ENCODE assay signal across 9 mouse cellular contexts in genomic region chr11:103247504-103248177, GRCm38 (mm10). TPM values are rescaled to one million over a fixed set of nuclear protein-coding genes. Genes with fewer than 3 reads are reported as not detected.
DNase-seq lines count a peak whose midpoint lies in the region; ATAC-seq and TF ChIP-seq lines count a peak whose summit lies in the region.
"Had no signal": no experiment of that assay in that cellular context is flagged by ENCODE, and none has a peak within 500 bp of the region (broad histone marks: within the 10 kb centered on the region; RNA-seq: fewer than 3 reads in every experiment).

No protein-coding gene starts in this region.

- DNase-seq in adrenal gland, postnatal 14 days = peak; percentile 78
- DNase-seq in heart, postnatal 25 days (ENCODE audit: low spot score) = peak; percentile 48
- peak; percentile 60 for DNase-seq in layer of hippocampus, adult 9-10 months (ENCODE audit: low spot score)
- peak; percentile 95 for DNase-seq in lung, postnatal 36 days
- DNase-seq in stomach, postnatal 0 days (ENCODE audit: low spot score) = peak; percentile 48

- peak overlapping the region; percentile 37 for H3ac ChIP-seq in C2C12 (ENCODE audit: control insufficient read depth, insufficient read length, low read depth)

- ATAC-seq in forebrain, embryonic 16.5 days = peak; percentile 72
- peak; percentile 48; the same call in 1 of the 2 replicates for ATAC-seq in stomach, postnatal 0 days (ENCODE audit: low FRiP score, low TSS enrichment)
- no peak for ATAC-seq in inflammation-experienced regulatory T-cells, adult 6 months

- intact Hi-C loops in heart, postnatal 25 days (cut with DNase I) = no loop called here

- H3K27ac ChIP-seq in forebrain, embryonic 16.5 days (ENCODE audit: low read length) = peak overlapping the region; percentile 30; the same call in 1 of the 2 replicates
- H3K27ac ChIP-seq in stomach, postnatal 0 days (replicated peaks) = peak overlapping the region; percentile 56; the same call in 1 of the 2 replicates

- WGBS in forebrain, embryonic 16.5 days = 51% methylated on average over 11 of the region's 11 CpGs
- 51% methylated on average over 11 of the region's 11 CpGs for WGBS in stomach, postnatal 0 days

- H3K79me2 ChIP-seq in C2C12 (ENCODE audit: control insufficient read depth, insufficient read depth) = peaks cover 88% of the 10 kb centered on the region

- H3K4me2 ChIP-seq in forebrain, embryonic 16.5 days (ENCODE audit: low read length) = no peak overlapping the region
- no peak overlapping the region; the same call in 1 of the 2 replicates for H3K4me2 ChIP-seq in stomach, postnatal 0 days (replicated peaks; ENCODE audit: low read depth)

- no peaks in the 10 kb centered on the region for H3K27me3 ChIP-seq in C2C12 (ENCODE audit: control insufficient read depth, insufficient read depth, insufficient read length)
- no peaks in the 10 kb centered on the region for H3K27me3 ChIP-seq in forebrain, embryonic 16.5 days (replicated peaks; ENCODE audit: control insufficient read depth, insufficient read depth, low read length)
- H3K27me3 ChIP-seq in stomach, postnatal 0 days (ENCODE audit: control insufficient read depth, insufficient read depth, low read length) = no peaks in the 10 kb centered on the region

- no peak overlapping the region for H3K4me3 ChIP-seq in C2C12 (ENCODE audit: insufficient read depth, poor library complexity, severe bottlenecking)
- H3K4me3 ChIP-seq in forebrain, embryonic 16.5 days (replicated peaks; ENCODE audit: low read length) = no peak overlapping the region
- H3K4me3 ChIP-seq in stomach, postnatal 0 days (ENCODE audit: low read depth, low read length) = no peak overlapping the region

- 0 out of 2 replicates have a peak overlapping the region, but pooled peaks have one; percentile 3 for H3K9ac ChIP-seq in forebrain, embryonic 16.5 days (replicated peaks; ENCODE audit: low read depth, low read length)
- no peak overlapping the region for H3K9ac ChIP-seq in stomach, postnatal 0 days (ENCODE audit: low read length)

- no peaks in the 10 kb centered on the region for H3K9me3 ChIP-seq in forebrain, embryonic 16.5 days (ENCODE audit: control insufficient read depth, low read length)
- no peaks in the 10 kb centered on the region for H3K9me3 ChIP-seq in stomach, postnatal 0 days (ENCODE audit: control insufficient read depth, low read length)

- peaks cover 16% of the 10 kb centered on the region for H3K4me1 ChIP-seq in forebrain, embryonic 16.5 days (replicated peaks; ENCODE audit: control insufficient read depth, insufficient read depth, low read length)
- H3K4me1 ChIP-seq in stomach, postnatal 0 days (replicated peaks; ENCODE audit: control insufficient read depth, insufficient read depth) = peaks cover 14% of the 10 kb centered on the region

- no peak for TF ChIP-seq EP300 in stomach, postnatal 0 days (optimal IDR thresholded peaks at IDR 0.05)

- no peak for TF ChIP-seq CTCF in C2C12 (IDR thresholded peaks at IDR 0.05; ENCODE audit: control insufficient read depth, insufficient read depth, insufficient read length)
- TF ChIP-seq CTCF in stomach, postnatal 0 days (IDR thresholded peaks at IDR 0.05; ENCODE audit: low read depth) = no peak

- H3K79me3 ChIP-seq in C2C12 (ENCODE audit: low read depth) = peaks cover 68% of the 10 kb centered on the region

- peaks cover 24% of the 10 kb centered on the region for H3K36me3 ChIP-seq in C2C12 (ENCODE audit: control insufficient read depth, insufficient read depth)
- H3K36me3 ChIP-seq in forebrain, embryonic 16.5 days (ENCODE audit: control insufficient read depth, insufficient read depth) = no peaks in the 10 kb centered on the region
- no peaks in the 10 kb centered on the region for H3K36me3 ChIP-seq in stomach, postnatal 0 days (ENCODE audit: control insufficient read depth, insufficient read depth, low read length)

TF ChIP-seq in C2C12, 6 proteins besides CTCF, POLR2A, EP300 and RAD21:
- no peak for TF ChIP-seq MYOG (IDR thresholded peaks at IDR 0.05; ENCODE audit: control insufficient read depth, extremely low read depth, insufficient read length)
- no peak for TF ChIP-seq USF1 (IDR thresholded peaks at IDR 0.05; ENCODE audit: low read depth)
- no peak for TF ChIP-seq CEBPB (IDR thresholded peaks at IDR 0.05; ENCODE audit: low read depth)
- no peak for TF ChIP-seq FOSL1 (IDR thresholded peaks at IDR 0.05; ENCODE audit: insufficient read depth, low read length, poor library complexity, severe bottlenecking)
- no peak for TF ChIP-seq MAX (IDR thresholded peaks at IDR 0.05)
- no peak for TF ChIP-seq MYOD1 (IDR thresholded peaks at IDR 0.05; ENCODE audit: control insufficient read depth, insufficient read length, low read depth)

RNA-seq across cellular contexts. Expression of gene Map3k14, which starts 19.6 kb away (rescaled TPM):
- polyA plus RNA-seq in C2C12 (2012; fragmentation: generic; extraction: Trizol) = 9.7 TPM
- total RNA-seq in adrenal gland, postnatal 14 days (2021) = 6.5 and 8.7 TPM in 2 replicates
- 2.8 and 4.8 TPM in 2 replicates for polyA plus RNA-seq in forebrain, embryonic 16.5 days (2015; fragmentation: Nextera tagmentation; extraction: Ambion mirVana)
- 1 to 10 TPM; 2.7 to 2.9 TPM for total RNA-seq in heart, postnatal 25 days (2021)
- polyA plus RNA-seq in stomach, postnatal 0 days (2015; fragmentation: Nextera tagmentation; extraction: Ambion mirVana) = 1.6 TPM in 2 replicates
- polyA plus RNA-seq in inflammation-experienced regulatory T-cells, adult 6 months (2017; shearing (Covaris generic)) = 10 to 100 TPM; 19.9 to 41.4 (median 31.4) TPM

RNA-seq across cellular contexts. Expression of gene Spata32, which starts 29.4 kb away (rescaled TPM):
- not detected for polyA plus RNA-seq in C2C12 (2012; fragmentation: generic; extraction: Trizol)
- not detected in 2 replicates for total RNA-seq in adrenal gland, postnatal 14 days (2021)
- polyA plus RNA-seq in forebrain, embryonic 16.5 days (2015; fragmentation: Nextera tagmentation; extraction: Ambion mirVana) = 0.22 TPM in 1 of 2 replicates, not detected in the other
- not detected for total RNA-seq in heart, postnatal 25 days (2021)
- not detected in 2 replicates for polyA plus RNA-seq in stomach, postnatal 0 days (2015; fragmentation: Nextera tagmentation; extraction: Ambion mirVana)
- polyA plus RNA-seq in inflammation-experienced regulatory T-cells, adult 6 months (2017; shearing (Covaris generic)) = not detected
- total RNA-seq: adrenal gland, adult 18-20 months had no signal

RNA-seq across cellular contexts. Expression of gene 1700023F06Rik, which starts 39.3 kb away (rescaled TPM):
- polyA plus RNA-seq in C2C12 (2012; fragmentation: generic; extraction: Trizol) = 0.02 TPM
- 0.45 and 0.93 TPM in 2 replicates for total RNA-seq in adrenal gland, postnatal 14 days (2021)
- polyA plus RNA-seq in forebrain, embryonic 16.5 days (2015; fragmentation: Nextera tagmentation; extraction: Ambion mirVana) = 0.73 and 1.5 TPM in 2 replicates
- not detected for total RNA-seq in heart, postnatal 25 days (2021)
- polyA plus RNA-seq in stomach, postnatal 0 days (2015; fragmentation: Nextera tagmentation; extraction: Ambion mirVana) = 1.0 and 1.7 TPM in 2 replicates
- polyA plus RNA-seq in inflammation-experienced regulatory T-cells, adult 6 months (2017; shearing (Covaris generic)) = not detected
